Mouse (Mus musculus): Measurements from ENCODE around the gene Spink8.
"Not testable (repeated sequence)": the region's sequence is repeated elsewhere in the genome, so short reads cannot be mapped to it uniquely, and the experiment has no call there.

Spink8 gene

GRCm38 (mm10) chr9:109811980-109812379, at the start of gene Spink8:
Gene Spink8 (plus strand): TSS chr9:109812280.
- DNase-seq, result no peak

- not testable (repeated sequence) for DNase-seq
These were observed 45.2 kb upstream of the Spink8 start for GRCm38 (mm10) chr9:109766841-109767240.

GRCm38 (mm10) chr9:109790570-109790969, 21.5 kb upstream of the Spink8 start, which contains the start of gene Fbxw27:
Gene Fbxw27 (minus strand): TSS chr9:109790670.
- not testable (repeated sequence) for DNase-seq

- DNase-seq, result no peak
These were observed 16.9 kb upstream of the Spink8 start for GRCm38 (mm10) chr9:109795221-109795620.

GRCm38 (mm10) chr9:109795811-109796210, 16.3 kb upstream of the Spink8 start:
- DNase-seq, result no peak

GRCm38 (mm10) chr9:109798051-109798450, 14.0 kb upstream of the Spink8 start:
- peak; percentile 25 for DNase-seq

GRCm38 (mm10) chr9:109805596-109805995, 6.5 kb upstream of the Spink8 start:
- peak; percentile 17 for DNase-seq

- DNase-seq, result no peak
These were observed 5.8 kb upstream of the Spink8 start for GRCm38 (mm10) chr9:109806260-109806659.

GRCm38 (mm10) chr9:109806695-109807293, 5.3 kb upstream of the Spink8 start:
- DNase-seq, result peak; percentile 5

- no peak for DNase-seq
These were observed 4.2 kb upstream of the Spink8 start for GRCm38 (mm10) chr9:109807898-109808297.

GRCm38 (mm10) chr9:109813424-109813823, 1.3 kb downstream of the Spink8 start:
- DNase-seq, result no peak

GRCm38 (mm10) chr9:109816341-109816740, 4.3 kb downstream of the Spink8 start:
- no peak for DNase-seq

- DNase-seq, result no peak
These were observed 13.7 kb downstream of the Spink8 start for GRCm38 (mm10) chr9:109825739-109826138.

- DNase-seq, result no peak
These were observed 14.1 kb downstream of the Spink8 start for GRCm38 (mm10) chr9:109826181-109826580.

- DNase-seq, result peak; percentile 89
These were observed 20.5 kb downstream of the Spink8 start, which contains the start of gene Nme6 for GRCm38 (mm10) chr9:109832391-109833087. Gene Nme6 (plus strand): TSS chr9:109832749.

- DNase-seq, result no peak
These were observed 21.0 kb downstream of the Spink8 start for GRCm38 (mm10) chr9:109833088-109833412.

- DNase-seq, result peak; percentile 33
These were observed 37.3 kb downstream of the Spink8 start, which contains the start of gene Camp for GRCm38 (mm10) chr9:109849312-109849758. Gene Camp (minus strand): TSS chr9:109849617.

GRCm38 (mm10) chr9:109850099-109850498, 38.0 kb downstream of the Spink8 start:
- no peak for DNase-seq

GRCm38 (mm10) chr9:109854341-109854740, 42.3 kb downstream of the Spink8 start:
- DNase-seq, result no peak

GRCm38 (mm10) chr9:109855947-109856346, 43.9 kb downstream of the Spink8 start:
- DNase-seq, result no peak

- DNase-seq, result peak; percentile 73
These were observed 50.4 kb downstream of the Spink8 start for GRCm38 (mm10) chr9:109862397-109863044.

- no peak for DNase-seq
These were observed 51.0 kb downstream of the Spink8 start for GRCm38 (mm10) chr9:109863085-109863484.

- no peak for DNase-seq
These were observed 54.1 kb downstream of the Spink8 start for GRCm38 (mm10) chr9:109866218-109866617.
